Mouse (Mus musculus) c-Kit-negative CD71-positive TER-119-positive erythroid progenitor cells, embryonic 14.5 days (primary cell): ENCODE data around the gene Mgll.

Experiments used
- DNase-seq: peaks from one replicate; pipeline ENCODE4 v3.0.0-alpha.2; 2013; ENCODE audit warnings: low read depth, low spot score

Mgll gene

GRCm38 (mm10) chr6:88743601-88744291 lies 19.5 kb downstream of the Mgll start:
- DNase-seq: no peak

GRCm38 (mm10) chr6:88745027-88745426 lies 20.8 kb downstream of the Mgll start:
- DNase-seq: no peak

- DNase-seq: no peak
These were observed 22.1 kb downstream of the Mgll start for GRCm38 (mm10) chr6:88746271-88746670.

- no peak for DNase-seq
These were observed 23.3 kb downstream of the Mgll start for GRCm38 (mm10) chr6:88747296-88748040.

- DNase-seq: no peak
These were observed 26.7 kb downstream of the Mgll start for GRCm38 (mm10) chr6:88750884-88751283.

- DNase-seq: no peak
These were observed 28.6 kb downstream of the Mgll start for GRCm38 (mm10) chr6:88752711-88753219.

- DNase-seq: no peak
These were observed 29.4 kb downstream of the Mgll start for GRCm38 (mm10) chr6:88753578-88753977.

GRCm38 (mm10) chr6:88756992-88757391 lies 32.8 kb downstream of the Mgll start:
- DNase-seq: no peak

GRCm38 (mm10) chr6:88758074-88758473 lies 33.9 kb downstream of the Mgll start:
- no peak for DNase-seq

- DNase-seq: peak; percentile 68
These were observed 34.6 kb downstream of the Mgll start for GRCm38 (mm10) chr6:88758568-88759522.

- peak; percentile 73 for DNase-seq
These were observed 35.7 kb downstream of the Mgll start for GRCm38 (mm10) chr6:88759793-88760453.

- no peak for DNase-seq
These were observed 36.9 kb downstream of the Mgll start for GRCm38 (mm10) chr6:88760935-88761635.

- no peak for DNase-seq
These were observed 37.6 kb downstream of the Mgll start for GRCm38 (mm10) chr6:88761684-88762439.

GRCm38 (mm10) chr6:88762440-88763196 lies 38.4 kb downstream of the Mgll start:
- DNase-seq: no peak

GRCm38 (mm10) chr6:88763518-88764077 lies 39.4 kb downstream of the Mgll start:
- no peak for DNase-seq

GRCm38 (mm10) chr6:88764281-88764680 lies 40.1 kb downstream of the Mgll start:
- no peak for DNase-seq

- DNase-seq: no peak
These were observed 43.5 kb downstream of the Mgll start for GRCm38 (mm10) chr6:88767740-88768139.

GRCm38 (mm10) chr6:88769723-88770122 lies 45.5 kb downstream of the Mgll start:
- DNase-seq: no peak
